Mouse (Mus musculus) MEL (cell line): Measurements from ENCODE around the gene Tmem131.

Source experiments
- MEF2A ChIP-seq: IDR thresholded peaks from 2 replicates; pipeline ENCODE4 v1.6.1; 2014; ENCODE audit warnings: low read depth, mild to moderate bottlenecking, inconsistent platforms, low read length, improper control_type of control experiment; ENCODE audit not compliant: poor library complexity, insufficient replicate concordance, severe bottlenecking; ENCODE audit errors: extremely low read depth
- NRF1 ChIP-seq: IDR thresholded peaks from 2 replicates; pipeline ENCODE4 v1.6.1; 2014; ENCODE audit warnings: low read depth, mild to moderate bottlenecking, inconsistent platforms, low read length, improper control_type of control experiment, moderate library complexity; ENCODE audit not compliant: poor library complexity, insufficient read depth, severe bottlenecking

GRCm38 (mm10) chr1:36883805-36884204 is 59.7 kb downstream of the Tmem131 start:
- no peak for TF ChIP-seq NRF1
- TF ChIP-seq MEF2A = no peak
